Mouse (Mus musculus) bone marrow, adult 2 months (tissue): ENCODE data around the gene Zbtb16. TPM values are rescaled to one million over a fixed set of nuclear protein-coding genes. Genes with fewer than 3 reads are reported as not detected.

Experiments
- H3K27ac ChIP-seq: fragments of 200-500 bp; 2 replicates; pipeline ENCODE4 v1.5.1; 2012; ENCODE audit warnings: low read depth, mild to moderate bottlenecking, control low read depth, inconsistent platforms, low read length; ENCODE audit not compliant: control insufficient read depth, poor library complexity, insufficient read depth
- H3K4me1 ChIP-seq: fragments of 200-500 bp; 2 replicates; pipeline ENCODE4 v1.6.1; 2011; ENCODE audit warnings: low read length; ENCODE audit not compliant: control insufficient read depth, insufficient read depth
- H3K4me3 ChIP-seq: fragments of 200-500 bp; replicated peaks from 2 replicates; pipeline ENCODE3; 2011; ENCODE audit warnings: mild to moderate bottlenecking, low read depth, low read length, control low read depth; ENCODE audit not compliant: control insufficient read depth
- CTCF ChIP-seq: fragments of 200-500 bp; IDR thresholded peaks from 2 replicates; pipeline ENCODE4 v1.5.1; 2011; ENCODE audit warnings: low read length, control low read depth; ENCODE audit not compliant: control insufficient read depth, insufficient read depth
- POLR2A ChIP-seq: fragments of 200-500 bp; IDR thresholded peaks from 2 replicates; pipeline ENCODE4 v1.6.1; 2011; ENCODE audit warnings: low read depth, mild to moderate bottlenecking, control low read depth, low read length, borderline replicate concordance; ENCODE audit not compliant: control insufficient read depth
- WGBS: fragments of 180-500 bp; shearing (Covaris S2); methylation state at CpG from one replicate; pipeline ENCODE4 v1.1.7; 2018; 5-methylcytosine and 5-hydroxymethylcytosine counted together
- polyA plus RNA-seq: library from polyadenylated mRNA; stranded (reverse); fragments of >200 nt; gene quantifications from 2 replicates; pipeline ENCODE4 v1.2.4, GENCODE M21; 2011; ENCODE audit warnings: low replicate concordance; ENCODE audit not compliant: missing spikeins, insufficient read depth, insufficient read length

The Zbtb16 gene
- polyA plus RNA-seq, 1 experiment: 7.5 TPM

- TF ChIP-seq CTCF (no peak), POLR2A (no peak)
- WGBS: 84% methylated on average over 6 of the region's 6 CpGs
- Histone ChIP-seq H3K4me3 (no peak overlapping the region), H3K27ac (no peak overlapping the region), H3K4me1 (peaks cover 2% of the 10 kb centered on the region; the same call in 1 of the 2 replicates)
Measured at GRCm38 (mm10) chr9:48754418-48754817, 81.6 kb downstream of the Zbtb16 start.

- WGBS: 78% methylated on average over 6 of the region's 6 CpGs
- no peak for TF ChIP-seq POLR2A
- no peak for TF ChIP-seq CTCF
- H3K27ac ChIP-seq: no peak overlapping the region
- H3K4me1 ChIP-seq: peaks cover 2% of the 10 kb centered on the region; the same call in 1 of the 2 replicates
- no peak overlapping the region for H3K4me3 ChIP-seq
Measured at GRCm38 (mm10) chr9:48753881-48754280, 82.1 kb downstream of the Zbtb16 start.

DNA sequence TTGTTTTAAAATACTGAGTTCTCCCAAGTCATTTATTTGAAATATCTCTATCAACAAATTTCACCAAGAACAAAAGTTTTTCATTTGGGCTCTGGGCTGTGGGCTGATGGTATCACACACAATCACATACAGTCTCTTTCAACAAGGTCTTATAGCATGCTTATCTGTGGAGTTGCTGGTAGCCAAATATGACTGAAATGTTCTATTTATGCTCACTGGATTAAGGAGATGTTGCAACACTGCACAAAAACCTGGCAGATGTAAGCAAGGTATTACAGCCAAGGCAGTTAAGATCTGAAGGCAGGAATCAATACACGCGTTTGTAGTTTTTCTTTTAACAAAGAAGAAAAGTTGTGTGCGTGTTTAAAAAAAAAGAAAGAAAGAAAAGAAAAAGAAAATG lies 84.1 kb downstream of the Zbtb16 start:
- 81% methylated on average over 3 of the region's 3 CpGs for WGBS
- TF ChIP-seq CTCF (no peak), POLR2A (no peak)
- H3K27ac ChIP-seq: no peak overlapping the region
- H3K4me1 ChIP-seq: no peaks in the 10 kb centered on the region
- H3K4me3 ChIP-seq: no peak overlapping the region

GRCm38 (mm10) chr9:48749666-48750065 lies 86.4 kb downstream of the Zbtb16 start:
- 83% methylated on average over 6 of the region's 6 CpGs for WGBS
- TF ChIP-seq CTCF (no peak), POLR2A (no peak)
- no peak overlapping the region for H3K27ac ChIP-seq
- H3K4me3 ChIP-seq: no peak overlapping the region
- no peaks in the 10 kb centered on the region; the same call in 1 of the 2 replicates for H3K4me1 ChIP-seq

- 89% methylated on average over 4 of the region's 4 CpGs for WGBS
- H3K27ac ChIP-seq: no peak overlapping the region
- TF ChIP-seq POLR2A (no peak), CTCF (no peak)
- H3K4me3 ChIP-seq: no peak overlapping the region
- H3K4me1 ChIP-seq: peaks cover 3% of the 10 kb centered on the region
Measured at GRCm38 (mm10) chr9:48749168-48749567, 86.9 kb downstream of the Zbtb16 start.

DNA sequence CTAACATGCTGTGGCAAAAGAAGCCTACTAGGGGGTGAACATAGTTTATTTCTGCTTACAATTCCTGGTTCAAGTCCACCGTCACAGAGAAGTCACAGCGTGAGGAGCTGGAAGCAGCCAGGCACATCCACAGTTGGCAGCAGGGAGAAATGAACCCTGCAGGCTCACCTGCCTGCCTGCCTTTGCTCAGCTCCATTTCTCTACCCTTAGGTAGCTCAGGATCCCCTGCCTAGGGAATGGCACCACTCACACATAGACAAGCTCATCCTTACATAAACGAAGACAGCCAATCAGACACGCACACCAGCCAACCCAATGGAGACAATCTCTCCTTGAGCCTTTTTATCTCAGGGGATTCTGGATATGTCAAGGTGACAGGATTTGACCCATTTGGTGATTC lies 87.3 kb downstream of the Zbtb16 start:
- Histone ChIP-seq H3K4me3 (no peak overlapping the region), H3K4me1 (peaks cover 3% of the 10 kb centered on the region), H3K27ac (no peak overlapping the region)
- WGBS: 91% methylated on average over 4 of the region's 4 CpGs
- TF ChIP-seq POLR2A: no peak
- no peak for TF ChIP-seq CTCF

GRCm38 (mm10) chr9:48748216-48748615 lies 87.8 kb downstream of the Zbtb16 start:
- H3K27ac ChIP-seq: no peak overlapping the region
- 56% methylated on average over 4 of the region's 4 CpGs for WGBS
- H3K4me1 ChIP-seq: peaks cover 3% of the 10 kb centered on the region
- no peak overlapping the region for H3K4me3 ChIP-seq
- no peak for TF ChIP-seq POLR2A
- no peak for TF ChIP-seq CTCF

DNA sequence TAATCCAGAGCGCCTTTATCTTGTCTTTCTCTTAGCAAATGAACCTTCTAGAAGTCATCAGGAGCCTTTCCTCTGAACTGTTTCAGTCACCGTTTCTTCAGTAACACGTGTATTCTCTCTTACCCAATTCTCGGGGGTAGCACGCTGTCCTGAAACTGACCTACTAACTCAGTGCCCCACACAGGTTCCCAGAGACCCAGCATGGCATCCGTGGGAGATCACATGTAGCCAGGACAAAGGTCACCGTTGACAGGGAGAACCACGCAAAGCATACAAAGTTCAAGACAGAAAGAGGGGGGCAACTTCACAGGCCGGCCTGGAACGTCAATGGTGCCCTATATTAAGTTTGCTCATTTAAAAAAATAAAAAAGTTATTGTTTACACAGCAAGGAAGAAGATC lies 89.5 kb downstream of the Zbtb16 start:
- peaks cover 3% of the 10 kb centered on the region for H3K4me1 ChIP-seq
- WGBS: 76% methylated on average over 10 of the region's 10 CpGs
- H3K4me3 ChIP-seq: no peak overlapping the region
- H3K27ac ChIP-seq: no peak overlapping the region
- no peak for TF ChIP-seq CTCF
- no peak for TF ChIP-seq POLR2A

- peak overlapping the region; percentile 66 for H3K27ac ChIP-seq
- TF ChIP-seq POLR2A (no peak), CTCF (no peak)
- H3K4me3 ChIP-seq: no peak overlapping the region
- H3K4me1 ChIP-seq: peaks cover 3% of the 10 kb centered on the region
- 38% methylated on average over 5 of the region's 5 CpGs for WGBS
Measured at GRCm38 (mm10) chr9:48745347-48746119, 90.5 kb downstream of the Zbtb16 start.

DNA sequence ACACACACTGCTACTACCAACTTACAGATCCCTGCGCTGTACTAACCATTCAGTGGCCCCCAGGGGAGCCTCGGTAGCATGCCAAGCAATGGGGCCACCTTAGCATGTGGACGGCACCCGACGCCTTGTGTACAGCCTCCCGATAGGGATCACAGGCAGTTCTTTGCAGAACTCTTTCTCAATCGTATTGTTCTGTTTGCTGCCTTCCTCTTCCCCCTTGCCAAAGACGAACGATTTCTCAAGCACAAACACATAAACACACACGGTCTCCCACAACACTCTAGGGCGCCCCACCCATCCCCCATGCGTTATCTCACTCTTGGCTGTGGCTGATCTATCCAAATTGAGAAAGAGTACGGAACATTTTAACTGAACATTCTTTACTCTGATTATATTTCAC lies 91.1 kb downstream of the Zbtb16 start:
- Histone ChIP-seq H3K4me1 (peaks cover 4% of the 10 kb centered on the region), H3K27ac (peak overlapping the region; percentile 62; the same call in 1 of the 2 replicates), H3K4me3 (peak overlapping the region; percentile 17)
- 17% methylated on average over 13 of the region's 13 CpGs for WGBS
- no peak for TF ChIP-seq POLR2A
- no peak for TF ChIP-seq CTCF
